Mouse (Mus musculus) urinary bladder, postnatal 10 days (tissue): ENCODE results near the gene Tas2r103.

Experiments used
- DNase-seq: peaks from one replicate; pipeline ENCODE4 v3.0.0; 2022; ENCODE audit warnings: low spot score

Gene Tas2r103

GRCm38 (mm10) chr6:133037001-133037400 is at the start of gene Tas2r103:
Gene Tas2r103, minus strand, starts transcription at chr6:133037101.
- DNase-seq, result no peak

- no peak for DNase-seq
Measured at GRCm38 (mm10) chr6:133055716-133056115, 18.8 kb upstream of the Tas2r103 start, which contains the start of gene Tas2r140. Gene Tas2r140, minus strand, starts transcription at chr6:133055816.
